Mouse (Mus musculus) hindlimb bud, embryonic 11.5 days (tissue): ENCODE results near the gene Itch.
A peak's percentile ranks its signal among the peaks of the same experiment; 100 is the strongest.
"Not testable (repeated sequence)": the region's sequence is repeated elsewhere in the genome, so short reads cannot be mapped to it uniquely, and the experiment has no call there.

Source experiments
- DNase-seq: peaks from one replicate; pipeline ENCODE4 v3.0.0-alpha.2; 2012; ENCODE audit warnings: low read depth, low spot score; ENCODE audit errors: extremely low spot score

Gene Itch

GRCm38 (mm10) chr2:155133011-155133976 is at the start of gene Itch:
Itch (plus strand) TSS chr2:155133509.
- peak; percentile 77 for DNase-seq

GRCm38 (mm10) chr2:155084546-155084945 is 48.8 kb upstream of the Itch start:
- no peak for DNase-seq

DNA sequence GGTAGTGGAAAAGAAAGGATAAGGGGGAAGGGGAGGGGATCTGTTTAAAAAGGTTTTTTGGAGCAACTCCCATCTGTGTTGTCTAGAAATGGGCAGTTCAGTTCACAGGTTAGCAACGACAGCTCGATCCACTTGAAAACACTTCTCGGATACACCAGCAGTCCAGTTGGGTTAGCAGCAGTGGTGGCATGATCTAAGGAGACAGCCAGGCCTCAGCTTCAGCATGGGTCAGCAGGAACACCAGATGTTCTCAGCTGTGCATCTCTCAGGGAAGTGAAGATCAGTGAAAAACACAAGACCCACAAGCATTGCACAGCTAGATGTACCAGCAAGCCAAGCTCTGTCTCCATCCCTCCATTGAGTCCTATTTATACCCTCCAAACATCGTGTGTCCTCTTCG is 47.0 kb upstream of the Itch start:
- DNase-seq: no peak

DNA sequence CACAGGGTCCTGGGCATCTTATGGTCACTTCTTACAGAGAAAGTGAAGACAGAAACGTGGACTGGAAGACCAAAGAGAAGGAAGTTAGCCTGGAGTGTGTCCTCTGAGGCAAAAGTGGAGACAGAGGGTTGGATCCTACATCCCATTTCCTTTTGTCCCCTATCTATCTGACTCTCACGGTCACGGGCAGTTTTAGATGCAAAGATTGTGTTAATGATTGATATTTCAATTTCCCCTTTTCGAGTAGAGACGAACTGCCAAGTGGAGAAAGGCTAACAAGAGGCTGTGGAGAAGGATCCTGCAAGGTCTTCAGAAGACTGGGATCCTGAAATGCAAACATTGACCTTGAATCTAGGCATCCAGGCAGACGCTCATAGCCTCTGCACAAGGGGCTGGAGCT is 45.0 kb upstream of the Itch start:
- no peak for DNase-seq

GRCm38 (mm10) chr2:155090909-155091742 is 42.2 kb upstream of the Itch start:
- no peak for DNase-seq

DNA sequence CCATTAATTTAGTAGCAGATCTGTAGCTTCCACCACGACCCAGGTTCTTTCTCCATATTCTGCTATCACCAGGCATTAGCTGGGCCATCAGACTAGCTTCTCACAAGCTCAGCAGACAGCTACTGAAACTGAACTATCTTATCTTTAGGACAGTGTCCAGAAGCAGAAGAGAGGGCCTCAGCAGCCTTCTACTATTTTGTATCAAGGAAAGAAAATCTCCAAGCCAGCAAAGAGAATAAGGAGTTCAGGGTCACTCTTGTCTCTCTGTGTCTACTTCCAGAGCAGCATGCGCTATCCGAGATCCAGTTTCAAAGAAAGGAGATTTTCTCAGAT is 41.6 kb upstream of the Itch start:
- DNase-seq: no peak

DNA sequence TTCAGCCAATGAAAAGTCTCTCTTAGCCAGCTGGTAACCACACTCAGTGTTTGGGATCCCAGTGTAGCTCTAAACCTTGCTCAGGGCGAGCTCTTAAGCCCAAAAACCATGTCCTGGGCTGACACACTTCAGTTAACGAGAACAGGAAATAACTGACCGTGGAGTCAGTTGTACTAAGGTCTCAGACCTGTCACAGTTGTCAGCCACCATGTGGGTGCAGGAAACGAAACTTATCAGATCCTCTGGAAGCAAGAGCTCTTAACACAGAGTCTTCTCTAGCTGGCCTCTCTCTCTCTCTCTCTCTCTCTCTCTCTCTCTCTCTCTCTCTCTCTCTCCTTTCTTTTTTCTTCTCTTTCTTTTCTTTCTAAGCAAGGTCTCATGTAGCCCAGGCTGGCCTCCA is 39.9 kb upstream of the Itch start:
- DNase-seq: no peak

DNA sequence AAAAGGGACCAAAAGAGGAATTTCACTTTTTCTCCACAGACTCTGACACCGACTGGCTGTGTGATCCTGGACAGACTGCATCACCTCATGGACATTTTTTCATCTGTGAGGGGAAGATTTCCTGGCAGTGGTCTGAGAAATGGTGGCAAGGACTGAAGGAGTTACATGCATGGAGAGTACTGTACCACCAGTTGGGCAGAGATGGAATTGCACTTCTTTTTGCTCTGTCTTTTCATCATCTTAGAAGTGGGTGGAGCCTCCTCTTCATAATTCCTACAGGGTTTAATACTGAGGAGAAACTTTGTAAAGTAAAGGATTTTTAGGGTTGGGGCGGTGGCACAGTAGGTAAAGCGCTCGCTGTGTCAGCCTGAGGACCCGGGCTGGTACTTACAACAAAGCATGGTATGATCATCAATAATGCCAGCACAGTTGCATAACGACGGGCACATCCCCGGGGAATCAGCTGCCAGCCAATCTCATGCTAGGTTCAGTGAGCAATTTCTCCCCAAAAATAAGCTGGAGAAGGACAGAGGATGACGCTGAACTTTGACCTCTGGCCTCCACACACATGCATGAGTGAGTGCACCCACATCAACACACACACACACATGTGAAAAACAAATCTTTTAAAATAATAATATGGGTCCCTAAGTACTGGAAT is 34.5 kb upstream of the Itch start:
- no peak for DNase-seq

GRCm38 (mm10) chr2:155099421-155099820 is 33.9 kb upstream of the Itch start:
- DNase-seq: no peak

DNA sequence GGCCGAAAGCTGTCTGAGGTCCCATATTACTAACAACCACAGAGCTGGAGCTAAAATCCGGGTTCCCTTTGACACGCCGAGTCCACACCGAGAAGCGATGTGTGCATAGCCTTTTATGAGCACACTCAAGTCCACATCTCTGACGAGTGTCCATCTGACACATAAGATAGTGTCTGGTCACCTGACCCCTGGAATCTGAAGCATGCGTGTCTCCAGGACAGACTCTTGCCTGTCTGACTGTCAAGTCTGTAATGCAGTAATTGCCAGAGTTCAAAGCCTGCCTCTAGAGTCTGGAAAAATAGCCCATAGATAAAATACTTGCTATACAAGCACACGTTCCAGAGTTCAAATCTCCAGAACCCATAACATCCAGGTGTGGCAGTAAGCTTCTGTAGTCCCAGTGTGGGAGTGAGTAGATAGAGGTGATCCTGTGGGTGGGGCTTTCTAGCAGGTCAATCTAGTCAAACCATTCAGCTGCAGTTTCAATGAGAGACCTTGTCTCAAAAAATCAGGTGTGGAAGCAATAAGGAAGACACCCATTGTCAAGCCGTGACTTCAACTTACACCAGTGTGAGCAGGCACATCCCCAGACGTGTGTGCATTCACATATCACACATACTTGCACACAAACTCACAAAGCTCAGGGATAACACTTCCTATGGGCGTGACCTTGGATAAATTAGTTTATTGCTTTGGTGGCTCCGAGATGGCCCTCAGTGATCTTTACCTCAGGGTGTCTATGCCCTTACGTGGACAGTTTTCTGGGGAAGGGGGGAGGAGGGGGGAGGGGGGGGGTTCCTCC is 33.1 kb upstream of the Itch start:
- DNase-seq: no peak

- no peak for DNase-seq
Observed at GRCm38 (mm10) chr2:155100796-155101259, 32.5 kb upstream of the Itch start.

DNA sequence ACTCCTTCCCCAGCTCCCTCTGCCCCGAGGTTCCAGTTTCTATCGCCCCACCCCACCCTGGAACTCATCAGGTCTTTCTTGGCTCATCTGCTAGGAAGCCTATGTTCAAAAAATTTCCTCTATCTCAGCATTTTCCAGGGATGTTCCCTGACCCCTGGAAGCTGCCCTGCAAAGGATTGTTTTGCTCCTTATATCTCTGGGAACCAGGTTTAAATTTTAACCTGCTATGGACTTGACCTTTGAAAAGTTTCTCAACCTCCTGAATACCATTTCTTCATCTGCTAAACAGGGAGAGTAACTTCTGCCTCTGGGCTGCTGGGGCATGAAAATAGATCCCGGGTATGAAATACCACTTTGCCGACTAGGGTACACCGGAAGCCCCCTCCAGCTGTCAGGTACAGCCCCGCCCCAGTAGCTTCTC is 31.5 kb upstream of the Itch start:
- no peak for DNase-seq

DNA sequence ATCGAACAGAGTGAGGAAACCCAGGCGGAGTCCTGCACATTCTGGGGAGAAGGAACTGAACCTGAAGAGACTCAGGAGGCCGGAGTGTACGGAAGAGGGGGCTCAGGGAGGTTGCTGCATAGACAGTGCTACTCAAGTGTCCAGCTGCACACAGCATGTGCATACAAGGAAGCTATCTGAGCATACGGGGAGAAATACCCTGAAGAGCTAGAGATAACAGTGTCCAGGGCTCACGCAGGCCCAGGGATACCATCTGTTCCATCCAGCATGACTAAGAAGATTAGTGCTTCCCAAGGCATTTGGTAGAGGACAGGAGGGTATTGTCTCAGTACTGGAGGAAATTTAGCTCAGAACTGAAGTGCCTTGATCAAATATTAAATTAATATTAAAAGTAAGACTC is 29.7 kb upstream of the Itch start:
- DNase-seq: no peak

GRCm38 (mm10) chr2:155107276-155107675 is 26.0 kb upstream of the Itch start:
- DNase-seq: not testable (repeated sequence)

DNA sequence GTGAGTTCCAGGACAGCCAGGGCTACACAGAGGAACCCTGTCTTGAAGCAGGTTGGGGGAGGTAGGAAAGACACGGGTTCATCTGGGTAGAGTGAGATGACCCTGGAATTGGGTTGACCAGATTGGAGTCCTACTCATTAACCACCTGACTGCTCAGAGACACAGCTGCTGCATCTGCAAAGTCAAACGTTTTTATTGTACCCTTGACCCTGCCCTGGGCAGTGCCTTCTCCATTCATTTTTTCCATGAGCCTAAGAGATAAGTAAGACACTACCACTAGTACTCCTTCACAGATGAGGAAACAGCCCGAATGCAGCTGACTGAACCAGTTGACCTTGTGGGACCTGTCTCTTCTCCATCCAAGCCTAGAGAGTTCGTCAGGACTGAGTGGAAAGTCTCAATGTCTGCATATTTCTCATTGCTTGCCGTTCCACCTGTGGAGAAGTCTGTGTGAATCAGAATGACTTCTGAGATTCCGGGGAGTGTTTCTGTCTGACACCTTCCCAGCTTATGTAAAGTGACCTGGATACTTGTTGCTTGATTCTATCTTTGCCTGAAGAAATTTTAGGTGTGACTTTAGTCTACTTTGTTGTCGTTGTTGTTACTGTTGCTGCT is 18.0 kb upstream of the Itch start:
- no peak for DNase-seq

GRCm38 (mm10) chr2:155133977-155134860 is 910 bp downstream of the Itch start:
- DNase-seq: no peak

DNA sequence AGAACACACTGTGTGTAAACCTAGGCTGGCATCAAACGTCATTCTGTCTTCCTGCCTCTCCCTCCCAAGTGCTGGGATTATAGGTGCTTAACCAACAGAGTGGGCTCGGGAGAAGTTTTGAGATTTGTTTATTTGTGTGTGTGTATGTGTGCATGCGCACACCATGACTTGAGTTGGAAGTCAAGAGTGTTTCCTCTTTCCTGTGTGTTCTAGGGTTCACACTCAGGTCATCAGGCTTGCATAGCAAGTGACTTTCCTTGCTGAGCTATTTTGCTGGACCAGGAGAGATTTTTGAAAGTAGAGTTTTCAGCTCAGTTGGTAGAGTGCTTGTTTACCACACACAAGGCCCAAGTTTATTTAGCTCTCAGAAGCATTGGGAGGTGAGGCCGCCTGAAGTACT is 1.8 kb downstream of the Itch start:
- no peak for DNase-seq

GRCm38 (mm10) chr2:155135534-155135933 is 2.2 kb downstream of the Itch start:
- no peak for DNase-seq

DNA sequence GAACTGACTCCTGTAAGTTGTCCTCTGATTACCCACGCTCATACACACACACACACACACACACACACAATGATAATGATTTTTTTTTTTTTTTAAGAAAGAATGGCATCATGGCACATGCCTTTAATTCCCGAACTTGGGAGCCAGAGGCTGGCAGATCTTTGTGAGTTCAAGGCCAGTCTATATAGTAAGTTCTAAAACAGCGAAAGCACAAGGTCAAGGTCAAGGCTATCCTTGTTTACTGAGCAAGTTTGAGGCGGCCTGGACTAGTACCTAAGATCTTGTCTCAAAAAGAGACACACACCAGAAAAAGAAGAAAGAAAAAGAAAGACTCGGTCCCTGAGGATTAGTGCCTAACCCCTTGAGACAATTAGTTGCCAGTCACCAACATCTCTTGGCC is 7.7 kb downstream of the Itch start:
- no peak for DNase-seq
